Mouse (Mus musculus) brain, embryonic 14.5 days (tissue): Measurements from ENCODE around the gene Slc35f2.

Experiments used
- CTCF ChIP-seq: fragments of 200-500 bp; IDR thresholded peaks from 2 replicates; pipeline ENCODE4 v1.5.1; 2012; ENCODE audit warnings: inconsistent platforms, mild to moderate bottlenecking, moderate library complexity, borderline replicate concordance; ENCODE audit not compliant: insufficient read depth, insufficient read length; ENCODE audit errors: extremely low read depth
- POLR2A ChIP-seq: fragments of 200-500 bp; IDR thresholded peaks from 2 replicates; pipeline ENCODE4 v1.6.1; 2012; ENCODE audit warnings: mild to moderate bottlenecking, inconsistent platforms, borderline replicate concordance; ENCODE audit not compliant: poor library complexity, insufficient read depth, insufficient read length, severe bottlenecking; ENCODE audit errors: extremely low read depth

GRCm38 (mm10) chr9:53835976-53836375, 64.6 kb downstream of the Slc35f2 start:
- TF ChIP-seq CTCF (no peak), POLR2A (no peak)
